Mouse (Mus musculus) retina, postnatal 7 days (tissue): ENCODE results near the gene Zfhx2.

Source experiments
- DNase-seq: peaks from one replicate; pipeline ENCODE4 v3.0.0-alpha.2; 2012; ENCODE audit warnings: low read depth, low spot score

Gene Zfhx2

GRCm38 (mm10) chr14:55078366-55078989 lies 13.6 kb downstream of the Zfhx2 start:
- no peak for DNase-seq

- no peak for DNase-seq
These were observed 14.4 kb downstream of the Zfhx2 start for GRCm38 (mm10) chr14:55077481-55078365.

- no peak for DNase-seq
These were observed 15.2 kb downstream of the Zfhx2 start for GRCm38 (mm10) chr14:55076956-55077355.

- no peak for DNase-seq
These were observed 15.9 kb downstream of the Zfhx2 start for GRCm38 (mm10) chr14:55076224-55076623.

- no peak for DNase-seq
These were observed 17.7 kb downstream of the Zfhx2 start for GRCm38 (mm10) chr14:55074416-55074815.

- no peak for DNase-seq
These were observed 20.4 kb downstream of the Zfhx2 start for GRCm38 (mm10) chr14:55071756-55072155.

GRCm38 (mm10) chr14:55066042-55066441 lies 26.1 kb downstream of the Zfhx2 start:
- DNase-seq: no peak

GRCm38 (mm10) chr14:55065391-55065790 lies 26.7 kb downstream of the Zfhx2 start:
- DNase-seq: no peak

- DNase-seq: no peak
These were observed 27.4 kb downstream of the Zfhx2 start for GRCm38 (mm10) chr14:55064481-55065370.

- no peak for DNase-seq
These were observed 28.3 kb downstream of the Zfhx2 start for GRCm38 (mm10) chr14:55063581-55064381.

GRCm38 (mm10) chr14:55063117-55063516 lies 29.0 kb downstream of the Zfhx2 start:
- no peak for DNase-seq

GRCm38 (mm10) chr14:55062626-55063025 lies 29.5 kb downstream of the Zfhx2 start:
- DNase-seq: no peak

- DNase-seq: no peak
These were observed 30.3 kb downstream of the Zfhx2 start for GRCm38 (mm10) chr14:55061845-55062244.

GRCm38 (mm10) chr14:55059931-55060330 lies 32.2 kb downstream of the Zfhx2 start:
- DNase-seq: no peak

GRCm38 (mm10) chr14:55059009-55059408 lies 33.1 kb downstream of the Zfhx2 start:
- DNase-seq: no peak

GRCm38 (mm10) chr14:55055167-55055834 lies 36.8 kb downstream of the Zfhx2 start:
- DNase-seq: peak; percentile 62

GRCm38 (mm10) chr14:55054191-55054749 lies 37.9 kb downstream of the Zfhx2 start:
- DNase-seq: no peak

GRCm38 (mm10) chr14:55053708-55054190 lies 38.4 kb downstream of the Zfhx2 start:
- peak; percentile 90 for DNase-seq

GRCm38 (mm10) chr14:55053050-55053449 lies 39.1 kb downstream of the Zfhx2 start:
- DNase-seq: no peak

- peak; percentile 50 for DNase-seq
These were observed 39.6 kb downstream of the Zfhx2 start for GRCm38 (mm10) chr14:55052496-55052895.
